Mouse (Mus musculus) intestine, postnatal 0 days (tissue): ENCODE measurements around the gene Ntpcr. TPM values are rescaled to one million over a fixed set of nuclear protein-coding genes. Genes with fewer than 3 reads are reported as not detected.

Experiments used
- ATAC-seq: fragments of 200-750 bp; cut with Nextera tagmentation; 2 replicates; pipeline ENCODE4 v1.8.0; 2017; ENCODE audit warnings: mild to moderate bottlenecking, moderate TSS enrichment, moderate library complexity
- H3K27ac ChIP-seq: fragments of 300-500 bp; sonication (generic); 2 replicates; pipeline ENCODE4 v1.5.1; 2014; ENCODE audit warnings: mild to moderate bottlenecking, low read depth, low read length, moderate library complexity
- H3K27me3 ChIP-seq: fragments of 300-500 bp; sonication (generic); replicated peaks from 2 replicates; pipeline ENCODE4 v1.6.1; 2014; ENCODE audit warnings: low read length, mixed read lengths; ENCODE audit not compliant: control insufficient read depth, insufficient read depth
- H3K36me3 ChIP-seq: fragments of 300-500 bp; sonication (generic); 2 replicates; pipeline ENCODE4 v1.6.1; 2014; ENCODE audit warnings: mild to moderate bottlenecking, moderate library complexity; ENCODE audit not compliant: control insufficient read depth, insufficient read depth
- H3K4me1 ChIP-seq: fragments of 300-500 bp; sonication (generic); replicated peaks from 2 replicates; pipeline ENCODE4 v1.6.1; 2014; ENCODE audit warnings: antibody characterized with exemption, low read length, mixed read lengths; ENCODE audit not compliant: control insufficient read depth, insufficient read depth
- H3K4me2 ChIP-seq: fragments of 300-500 bp; sonication (generic); replicated peaks from 2 replicates; pipeline ENCODE4 v1.6.1; 2014; ENCODE audit warnings: low read depth, mild to moderate bottlenecking, moderate library complexity
- H3K4me3 ChIP-seq: fragments of 300-500 bp; sonication (generic); 2 replicates; pipeline ENCODE4 v1.5.1; 2014; ENCODE audit warnings: low read depth, low read length
- H3K9ac ChIP-seq: fragments of 300-500 bp; sonication (generic); 2 replicates; pipeline ENCODE4 v1.6.1; 2014; ENCODE audit warnings: mild to moderate bottlenecking, low read depth, low read length
- H3K9me3 ChIP-seq: fragments of 300-500 bp; sonication (generic); 2 replicates; pipeline ENCODE4 v1.6.1; 2016; ENCODE audit warnings: mixed run types; ENCODE audit not compliant: control insufficient read depth
- CTCF ChIP-seq: sonication (generic); IDR thresholded peaks from 2 replicates; pipeline ENCODE4 v1.5.1; 2016; ENCODE audit warnings: low read depth, mild to moderate bottlenecking, control low read depth, antibody characterized with exemption, moderate library complexity
- WGBS: fragments of 180-500 bp; shearing (Covaris S2); extraction: QIAGEN DNeasy Blood & Tissue Kit; methylation state at CpG from one replicate; pipeline ENCODE4 v1.1.7; 2014; 5-methylcytosine and 5-hydroxymethylcytosine counted together
- polyA plus RNA-seq: library from polyadenylated mRNA; unstranded; fragments of >200 nt; fragmentation: Nextera tagmentation; extraction: Ambion mirVana; gene quantifications from 2 replicates; pipeline ENCODE4 v1.2.1, GENCODE M21; 2015

Gene Ntpcr
- polyA plus RNA-seq, 1 experiment from 2014 or later = 23.9 TPM

- no peak for ATAC-seq
- Histone ChIP-seq H3K36me3 (no peaks in the 10 kb centered on the region), H3K4me2 (no peak overlapping the region), H3K4me1 (no peaks in the 10 kb centered on the region), H3K27ac (no peak overlapping the region), H3K9me3 (no peaks in the 10 kb centered on the region), H3K4me3 (no peak overlapping the region), H3K9ac (no peak overlapping the region), H3K27me3 (no peaks in the 10 kb centered on the region)
- 54% methylated on average over 5 of the region's 5 CpGs for WGBS
- no peak for TF ChIP-seq CTCF
Measured at GRCm38 (mm10) chr8:125692447-125692846, 37.3 kb upstream of the Ntpcr start.

GRCm38 (mm10) chr8:125693197-125693596 lies 36.6 kb upstream of the Ntpcr start:
- WGBS = 78% methylated on average over 3 of the region's 3 CpGs
- ATAC-seq = no peak
- Histone ChIP-seq H3K27me3 (no peaks in the 10 kb centered on the region), H3K36me3 (no peaks in the 10 kb centered on the region), H3K9ac (no peak overlapping the region), H3K4me3 (no peak overlapping the region), H3K9me3 (no peaks in the 10 kb centered on the region), H3K4me2 (no peak overlapping the region), H3K4me1 (no peaks in the 10 kb centered on the region), H3K27ac (no peak overlapping the region)
- TF ChIP-seq CTCF = no peak

DNA sequence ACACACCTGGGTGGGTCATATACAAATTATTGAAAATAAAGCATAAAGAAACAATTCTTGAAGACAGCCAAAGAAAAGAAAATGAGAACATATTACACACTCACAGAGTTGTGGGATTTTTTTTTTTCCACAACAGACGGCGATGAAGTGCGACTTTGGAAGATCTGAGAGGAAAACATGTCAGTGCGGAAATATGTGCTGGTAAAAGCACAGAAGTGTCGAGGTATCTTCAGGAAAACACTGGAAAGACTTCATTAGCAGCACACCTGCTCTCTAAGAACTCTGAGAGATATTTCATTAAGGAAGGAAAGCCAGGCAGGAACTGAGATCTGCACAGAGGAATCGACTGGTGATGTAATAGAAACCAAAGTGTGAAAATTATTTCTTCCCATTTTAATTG lies 33.8 kb upstream of the Ntpcr start:
- no peak for ATAC-seq
- no peak for TF ChIP-seq CTCF

DNA sequence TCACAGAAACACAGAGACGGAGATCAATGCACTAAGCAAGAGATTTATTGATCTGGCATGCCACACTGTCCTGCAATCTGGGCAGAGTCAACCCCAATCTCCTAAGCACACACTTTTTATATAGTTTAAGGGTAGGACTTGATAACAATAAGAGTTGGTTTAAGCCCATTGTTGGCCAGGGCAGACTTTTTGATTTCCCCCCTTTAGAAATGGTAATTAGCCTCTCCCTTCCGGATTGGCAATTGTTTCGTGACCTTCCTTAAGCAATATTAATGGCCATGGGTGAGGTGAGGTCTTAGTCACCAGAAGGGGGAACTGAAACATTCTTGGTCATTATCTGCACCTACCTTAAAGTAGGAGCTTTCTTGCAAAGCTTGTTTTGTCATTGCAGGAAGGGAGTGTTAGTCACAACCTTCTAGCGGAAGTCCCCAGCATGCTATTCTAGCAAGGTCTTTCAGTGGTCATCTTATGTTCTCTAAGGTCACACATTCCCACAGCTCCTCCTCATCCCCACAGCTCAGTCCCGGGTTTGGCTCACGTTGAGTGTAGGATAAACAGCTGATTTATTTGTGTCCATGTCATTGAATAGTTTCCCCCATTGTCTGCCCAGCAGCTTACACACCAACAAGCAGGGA lies 30.3 kb upstream of the Ntpcr start:
- TF ChIP-seq CTCF = no peak
- Histone ChIP-seq H3K36me3 (no peaks in the 10 kb centered on the region), H3K4me2 (no peak overlapping the region), H3K9ac (no peak overlapping the region), H3K4me1 (no peaks in the 10 kb centered on the region), H3K27ac (no peak overlapping the region), H3K9me3 (no peaks in the 10 kb centered on the region), H3K27me3 (no peaks in the 10 kb centered on the region), H3K4me3 (no peak overlapping the region)
- ATAC-seq = no peak
- WGBS = 70% methylated on average over 6 of the region's 6 CpGs

More for the DNA sequence above, 33.8 kb upstream of the Ntpcr start:
- H3K9me3 ChIP-seq = no peaks in the 10 kb centered on the region
- H3K4me2 ChIP-seq = no peak overlapping the region
- H3K4me3 ChIP-seq = no peak overlapping the region
- no peak overlapping the region for H3K27ac ChIP-seq
- no peak overlapping the region for H3K9ac ChIP-seq
- no peaks in the 10 kb centered on the region for H3K27me3 ChIP-seq
- no peaks in the 10 kb centered on the region for H3K36me3 ChIP-seq
- no peaks in the 10 kb centered on the region for H3K4me1 ChIP-seq
- WGBS = 88% methylated on average over 6 of the region's 6 CpGs

DNA sequence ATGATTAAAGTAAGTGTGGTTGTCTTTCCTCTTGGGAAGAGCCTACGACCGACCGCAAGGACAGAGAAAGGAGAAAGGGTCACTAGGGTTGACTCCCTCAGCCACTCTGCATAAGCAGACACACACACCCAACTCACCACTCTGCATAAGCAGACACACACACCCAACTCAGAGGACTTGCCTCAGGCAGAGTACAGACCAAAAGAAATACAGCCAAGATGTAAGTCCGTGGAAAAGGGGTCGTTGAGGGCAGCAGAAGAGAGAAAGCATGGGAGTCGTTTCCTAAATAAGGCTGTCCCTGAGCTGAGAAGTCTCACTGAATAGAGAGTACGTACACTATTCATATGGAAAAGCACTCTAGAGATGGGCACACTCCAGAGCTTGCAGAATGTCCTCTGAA lies 29.4 kb upstream of the Ntpcr start:
- Histone ChIP-seq H3K36me3 (no peaks in the 10 kb centered on the region), H3K4me3 (no peak overlapping the region), H3K4me2 (no peak overlapping the region), H3K27ac (no peak overlapping the region), H3K27me3 (no peaks in the 10 kb centered on the region), H3K9me3 (no peaks in the 10 kb centered on the region), H3K4me1 (no peaks in the 10 kb centered on the region), H3K9ac (no peak overlapping the region)
- WGBS = 75% methylated on average over 7 of the region's 7 CpGs
- TF ChIP-seq CTCF = no peak
- no peak for ATAC-seq

DNA sequence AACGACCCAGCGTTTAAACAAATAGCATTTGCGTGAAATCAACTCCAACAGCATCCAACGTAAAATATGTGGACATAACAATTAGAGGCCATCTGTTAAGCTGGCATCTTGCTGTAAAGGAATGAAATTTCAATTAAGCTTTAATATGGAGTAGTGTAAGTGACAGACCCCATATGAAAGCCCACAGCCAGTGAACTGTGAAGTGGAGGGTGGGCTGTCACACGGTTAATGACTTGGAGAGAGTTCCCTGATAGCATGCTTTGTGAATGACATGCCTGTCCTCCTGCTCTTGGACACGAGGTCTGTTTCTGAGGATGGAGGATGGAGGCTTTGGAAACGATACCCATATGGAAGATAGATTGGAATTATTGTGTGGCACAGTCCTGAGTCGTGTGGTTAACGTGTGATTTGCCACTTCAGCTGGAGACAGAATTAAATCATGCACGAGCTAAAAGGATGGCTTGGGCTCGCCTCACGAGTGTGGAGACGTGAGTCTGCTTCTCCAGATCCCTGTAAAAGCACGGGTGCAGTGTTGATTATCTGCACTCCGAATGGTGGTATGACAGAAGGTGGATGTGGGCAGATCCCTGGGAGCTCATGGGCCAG lies 26.8 kb upstream of the Ntpcr start:
- Histone ChIP-seq H3K4me2 (no peak overlapping the region), H3K36me3 (no peaks in the 10 kb centered on the region), H3K4me3 (no peak overlapping the region), H3K9me3 (no peaks in the 10 kb centered on the region), H3K4me1 (no peaks in the 10 kb centered on the region), H3K9ac (no peak overlapping the region), H3K27ac (no peak overlapping the region), H3K27me3 (no peaks in the 10 kb centered on the region)
- no peak for TF ChIP-seq CTCF
- 77% methylated on average over 15 of the region's 15 CpGs for WGBS
- no peak for ATAC-seq
